Mouse (Mus musculus) thymus, postnatal 0 days (tissue): ENCODE results near the gene Gm28870. TPM values are rescaled to one million over a fixed set of nuclear protein-coding genes. Genes with fewer than 3 reads are reported as not detected.
"Not testable (repeated sequence)": the region's sequence is repeated elsewhere in the genome, so short reads cannot be mapped to it uniquely, and the experiment has no call there.

Experiments used
- DNase-seq: peaks from one replicate; pipeline ENCODE4 v3.0.0-alpha.2; 2015; ENCODE audit warnings: low spot score
- polyA plus RNA-seq: library from polyadenylated mRNA; unstranded; fragments of >200 nt; fragmentation: Nextera tagmentation; extraction: Ambion mirVana; gene quantifications from 2 replicates; pipeline ENCODE4 v1.2.1, GENCODE M21; 2015

Gene Gm28870
- not detected in 2 replicates for polyA plus RNA-seq

DNA sequence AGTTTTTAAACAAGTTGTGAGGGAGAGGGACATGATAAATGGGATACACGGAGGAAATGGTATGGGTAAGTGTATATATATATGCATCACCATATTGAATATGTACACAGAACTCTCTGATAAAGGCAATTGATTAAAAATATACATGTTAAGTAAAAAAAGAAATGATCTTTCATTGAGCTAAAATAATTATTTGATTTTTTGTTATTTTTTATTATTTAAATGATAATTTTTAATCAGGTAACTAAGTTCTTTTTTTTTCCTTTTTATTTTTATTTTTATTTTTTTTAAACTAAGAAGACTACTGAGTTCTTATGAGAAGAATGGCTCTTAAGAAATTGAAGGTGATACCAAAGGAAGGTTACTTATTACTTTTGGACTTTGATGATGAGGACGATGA lies at the start of gene Gm28870:
Gm28870 (plus strand) TSS at position 301 of the 400 bp plus-strand sequence.
- not testable (repeated sequence) for DNase-seq
